Mouse (Mus musculus): Measurements from ENCODE around the gene Cfap70. TPM values are rescaled to one million over a fixed set of nuclear protein-coding genes. Genes with fewer than 3 reads are reported as not detected.
A peak's percentile ranks its signal among the peaks of the same experiment; 100 is the strongest.

The Cfap70 gene
- polyA plus RNA-seq, 1 experiment from 2014 or later: 0.90 TPM

GRCm38 (mm10) chr14:20397220-20397619, 54.8 kb downstream of the Cfap70 start:
- 90% methylated on average over 9 of the region's 9 CpGs for WGBS
- no peak overlapping the region for H3K4me3 ChIP-seq

GRCm38 (mm10) chr14:20393205-20393913, 58.7 kb downstream of the Cfap70 start, which contains the start of gene Mrps16:
Mrps16 (minus strand) TSS chr14:20393634.
- Histone ChIP-seq H3K27ac (peak within 1 kb of the TSS; percentile 95), H3K9me3 (replicated peaks) (no peaks in the 10 kb centered on the region), H3K27me3 (ENCODE audit: low read depth, poor library complexity, severe bottlenecking) (no peaks in the 10 kb centered on the region), H3K4me3 (peak within 1 kb of the TSS; percentile 86), H3K4me1 (peaks cover 10% of the 10 kb centered on the region), H3K36me3 (peaks cover 22% of the 10 kb centered on the region)
- peak; percentile 96 for DNase-seq (ENCODE audit: low spot score)
- WGBS: under 1% methylated on average over 68 of the region's 68 CpGs

More at GRCm38 (mm10) chr14:20397220-20397619, 54.8 kb downstream of the Cfap70 start:
- Histone ChIP-seq H3K36me3 (no peaks in the 10 kb centered on the region), H3K4me1 (peaks cover 6% of the 10 kb centered on the region), H3K9me3 (replicated peaks) (no peaks in the 10 kb centered on the region), H3K27ac (no peak overlapping the region), H3K27me3 (ENCODE audit: low read depth, poor library complexity, severe bottlenecking) (no peaks in the 10 kb centered on the region)
- DNase-seq (ENCODE audit: low spot score): no peak

- no peaks in the 10 kb centered on the region for H3K27me3 ChIP-seq (ENCODE audit: low read depth, poor library complexity, severe bottlenecking)
- no peak for DNase-seq (ENCODE audit: low spot score)
- H3K36me3 ChIP-seq: peaks cover 29% of the 10 kb centered on the region
- no peaks in the 10 kb centered on the region for H3K9me3 ChIP-seq (replicated peaks)
- H3K4me3 ChIP-seq: no peak overlapping the region
- peaks cover 18% of the 10 kb centered on the region for H3K4me1 ChIP-seq
- no peak overlapping the region for H3K27ac ChIP-seq
- WGBS: 86% methylated on average over 4 of the region's 4 CpGs
Observed at GRCm38 (mm10) chr14:20392326-20392725, 59.7 kb downstream of the Cfap70 start.

- Histone ChIP-seq H3K4me1 (peaks cover 35% of the 10 kb centered on the region), H3K4me3 (peak overlapping the region; percentile 78), H3K27ac (no peak overlapping the region; the same call in 1 of the 2 replicates), H3K9me3 (replicated peaks) (no peaks in the 10 kb centered on the region), H3K27me3 (ENCODE audit: low read depth, poor library complexity, severe bottlenecking) (no peaks in the 10 kb centered on the region), H3K36me3 (peaks cover 55% of the 10 kb centered on the region)
- 87% methylated on average over 8 of the region's 8 CpGs for WGBS
- no peak for DNase-seq (ENCODE audit: low spot score)
Observed at GRCm38 (mm10) chr14:20389446-20390079, 62.5 kb downstream of the Cfap70 start.

- Histone ChIP-seq H3K36me3 (peaks cover 65% of the 10 kb centered on the region), H3K27me3 (ENCODE audit: low read depth, poor library complexity, severe bottlenecking) (no peaks in the 10 kb centered on the region)
Observed at GRCm38 (mm10) chr14:20388441-20389129, 63.4 kb downstream of the Cfap70 start, which contains the start of gene Dnajc9. Dnajc9 (minus strand) TSS chr14:20388910.

GRCm38 (mm10) chr14:20379753-20380430, 72.1 kb downstream of the Cfap70 start:
- no peak overlapping the region for H3K27ac ChIP-seq
- H3K4me3 ChIP-seq: no peak overlapping the region
- no peaks in the 10 kb centered on the region for H3K27me3 ChIP-seq (ENCODE audit: low read depth, poor library complexity, severe bottlenecking)
- DNase-seq (ENCODE audit: low spot score): no peak
- WGBS: 93% methylated on average over 9 of the region's 9 CpGs
- no peaks in the 10 kb centered on the region for H3K9me3 ChIP-seq (replicated peaks)
- no peaks in the 10 kb centered on the region for H3K4me1 ChIP-seq
- peaks cover 92% of the 10 kb centered on the region for H3K36me3 ChIP-seq

More at GRCm38 (mm10) chr14:20388441-20389129, 63.4 kb downstream of the Cfap70 start, which contains the start of gene Dnajc9:
- Histone ChIP-seq H3K27ac (peak within 1 kb of the TSS; percentile 89), H3K4me1 (peaks cover 29% of the 10 kb centered on the region), H3K9me3 (replicated peaks) (no peaks in the 10 kb centered on the region), H3K4me3 (peak within 1 kb of the TSS; percentile 78)
- under 1% methylated on average over 59 of the region's 59 CpGs for WGBS
- DNase-seq (ENCODE audit: low spot score): peak; percentile 98

GRCm38 (mm10) chr14:20379087-20379640, 72.9 kb downstream of the Cfap70 start:
- H3K27me3 ChIP-seq (ENCODE audit: low read depth, poor library complexity, severe bottlenecking): no peaks in the 10 kb centered on the region
- H3K4me1 ChIP-seq: no peaks in the 10 kb centered on the region
- no peaks in the 10 kb centered on the region for H3K9me3 ChIP-seq (replicated peaks)
- no peak overlapping the region for H3K27ac ChIP-seq
- DNase-seq (ENCODE audit: low spot score): no peak
- H3K4me3 ChIP-seq: no peak overlapping the region
- 85% methylated on average over 5 of the region's 5 CpGs for WGBS
- peaks cover 91% of the 10 kb centered on the region for H3K36me3 ChIP-seq

GRCm38 (mm10) chr14:20378313-20379061, 73.5 kb downstream of the Cfap70 start:
- 41% methylated on average over 13 of the region's 13 CpGs for WGBS
- no peak overlapping the region for H3K4me3 ChIP-seq
- no peak overlapping the region for H3K27ac ChIP-seq
- H3K27me3 ChIP-seq (ENCODE audit: low read depth, poor library complexity, severe bottlenecking): no peaks in the 10 kb centered on the region
- peaks cover 89% of the 10 kb centered on the region for H3K36me3 ChIP-seq
- H3K4me1 ChIP-seq: no peaks in the 10 kb centered on the region
- no peaks in the 10 kb centered on the region for H3K9me3 ChIP-seq (replicated peaks)
- peak; percentile 60 for DNase-seq (ENCODE audit: low spot score)

- Histone ChIP-seq H3K36me3 (peaks cover 89% of the 10 kb centered on the region), H3K27ac (no peak overlapping the region), H3K4me1 (no peaks in the 10 kb centered on the region), H3K9me3 (replicated peaks) (no peaks in the 10 kb centered on the region), H3K27me3 (ENCODE audit: low read depth, poor library complexity, severe bottlenecking) (no peaks in the 10 kb centered on the region), H3K4me3 (no peak overlapping the region)
- DNase-seq (ENCODE audit: low spot score): no peak
- 84% methylated on average over 4 of the region's 4 CpGs for WGBS
Observed at GRCm38 (mm10) chr14:20377112-20377521, 74.9 kb downstream of the Cfap70 start.

GRCm38 (mm10) chr14:20371854-20372253, 80.2 kb downstream of the Cfap70 start:
- Histone ChIP-seq H3K27me3 (ENCODE audit: low read depth, poor library complexity, severe bottlenecking) (no peaks in the 10 kb centered on the region), H3K27ac (no peak overlapping the region), H3K9me3 (replicated peaks) (no peaks in the 10 kb centered on the region), H3K36me3 (peaks cover 81% of the 10 kb centered on the region), H3K4me1 (no peaks in the 10 kb centered on the region), H3K4me3 (no peak overlapping the region)
- DNase-seq (ENCODE audit: low spot score): no peak
- 87% methylated on average over 1 of the region's 1 CpGs for WGBS

- no peak overlapping the region for H3K27ac ChIP-seq
- H3K36me3 ChIP-seq: peaks cover 81% of the 10 kb centered on the region
- DNase-seq (ENCODE audit: low spot score): no peak
- WGBS: 87% methylated on average over 7 of the region's 7 CpGs
- no peaks in the 10 kb centered on the region for H3K4me1 ChIP-seq
- no peak overlapping the region for H3K4me3 ChIP-seq
- no peaks in the 10 kb centered on the region for H3K9me3 ChIP-seq (replicated peaks)
- H3K27me3 ChIP-seq (ENCODE audit: low read depth, poor library complexity, severe bottlenecking): no peaks in the 10 kb centered on the region
Observed at GRCm38 (mm10) chr14:20370798-20371197, 81.2 kb downstream of the Cfap70 start.

- no peak overlapping the region for H3K27ac ChIP-seq
- no peaks in the 10 kb centered on the region for H3K27me3 ChIP-seq (ENCODE audit: low read depth, poor library complexity, severe bottlenecking)
- peaks cover 84% of the 10 kb centered on the region for H3K36me3 ChIP-seq
- H3K9me3 ChIP-seq (replicated peaks): no peaks in the 10 kb centered on the region
- H3K4me3 ChIP-seq: no peak overlapping the region
- 95% methylated on average over 3 of the region's 3 CpGs for WGBS
- DNase-seq (ENCODE audit: low spot score): no peak
- H3K4me1 ChIP-seq: no peaks in the 10 kb centered on the region
Observed at GRCm38 (mm10) chr14:20368271-20368670, 83.8 kb downstream of the Cfap70 start.
